ENCODE assay signal across 15 mouse cellular contexts in genomic region chr8:12976723-12977122, GRCm38 (mm10). TPM values are rescaled to one million over a fixed set of nuclear protein-coding genes. Genes with fewer than 3 reads are reported as not detected.
"Had no signal": no experiment of that assay in that cellular context is flagged by ENCODE, and none has a peak within 500 bp of the region (broad histone marks: within the 10 kb centered on the region; RNA-seq: fewer than 3 reads in every experiment).

No protein-coding gene starts in this region.

- ATAC-seq: inflammation-experienced regulatory T-cells, adult 6 months; intestine, postnatal 0 days had no signal

- H3K9ac ChIP-seq: limb, embryonic 13.5 days; liver, embryonic 13.5 days; midbrain, embryonic 12.5 days had no signal

- DNase-seq: kidney, adult 8-10 months; kidney, postnatal 25 days; layer of hippocampus, postnatal 36 days; liver, embryonic 13.5 days; lung, adult 18-20 months; right cerebral cortex, postnatal 14 days; thymus, postnatal 36 days had no signal

- H3K36me3 ChIP-seq: liver, embryonic 13.5 days had no signal

- H3K4me1 ChIP-seq: liver, embryonic 13.5 days; midbrain, embryonic 12.5 days had no signal

- H3K4me3 ChIP-seq: limb, embryonic 13.5 days; liver, embryonic 13.5 days; midbrain, embryonic 12.5 days had no signal

- H3K27me3 ChIP-seq: limb, embryonic 13.5 days; midbrain, embryonic 12.5 days had no signal

- H3K9me3 ChIP-seq: liver, embryonic 13.5 days; midbrain, embryonic 12.5 days had no signal

- H3K4me2 ChIP-seq: limb, embryonic 13.5 days; liver, embryonic 13.5 days; midbrain, embryonic 12.5 days had no signal

- H3K27ac ChIP-seq: limb, embryonic 13.5 days; liver, embryonic 13.5 days; midbrain, embryonic 12.5 days had no signal

RNA-seq across cellular contexts. Expression of gene F7, which starts 49.1 kb away (rescaled TPM):
- total RNA-seq: left cerebral cortex, postnatal 25 days; midbrain, postnatal 0 days had no signal
- polyA plus RNA-seq: inflammation-experienced regulatory T-cells, adult 6 months; limb, embryonic 13.5 days; neural tube, embryonic 14.5 days; thymus, postnatal 0 days had no signal
